Mouse (Mus musculus) MEL (cell line): ENCODE data around the gene Jarid2. TPM values are rescaled to one million over a fixed set of nuclear protein-coding genes. Genes with fewer than 3 reads are reported as not detected.

Experiments
- DNase-seq: peaks from one replicate; pipeline ENCODE4 v3.0.0; 2011; ENCODE audit warnings: low read depth, low spot score
- H3K27ac ChIP-seq: 2 replicates; pipeline ENCODE4 v1.5.1; 2012; ENCODE audit warnings: low read depth, mild to moderate bottlenecking, control low read depth, low read length, moderate library complexity; ENCODE audit not compliant: control insufficient read depth
- H3K27me3 ChIP-seq, 2 experiments: fragments of 150-350 bp in 1 of 2; sonication (generic) in 1 of 2; 2 replicates each; pipeline ENCODE4 v1.6.1; 2012; ENCODE audit warnings: low read length in 2 of 2, mild to moderate bottlenecking in 2 of 2, improper control_type of control experiment in 1 of 2, moderate library complexity in 1 of 2; ENCODE audit not compliant: insufficient read depth in 2 of 2, control insufficient read depth in 1 of 2
- H3K36me3 ChIP-seq, 2 experiments: 2 replicates each; pipeline ENCODE4 v1.6.1; 2012 to 2014; ENCODE audit warnings: low read length in 2 of 2, improper control_type of control experiment in 1 of 2, inconsistent platforms in 1 of 2, mild to moderate bottlenecking in 1 of 2; ENCODE audit not compliant: insufficient read depth in 2 of 2, control insufficient read depth in 1 of 2
- H3K4me1 ChIP-seq, 2 experiments: fragments of 150-350 bp in 1 of 2; sonication (generic) in 1 of 2; 2 replicates each; pipeline ENCODE4 v1.6.1; 2012; ENCODE audit warnings: low read length in 2 of 2, improper control_type of control experiment in 1 of 2, mild to moderate bottlenecking in 1 of 2; ENCODE audit not compliant: insufficient read depth in 2 of 2, control insufficient read depth in 1 of 2
- H3K4me3 ChIP-seq, 2 experiments: fragments of 150-350 bp in 1 of 2; sonication (generic) in 1 of 2; 2 replicates each; pipeline ENCODE4 v1.5.1; 2012; ENCODE audit warnings: low read depth in 2 of 2, low read length in 2 of 2, mild to moderate bottlenecking in 2 of 2, moderate library complexity in 2 of 2, control low read depth in 1 of 2, improper control_type of control experiment in 1 of 2; ENCODE audit not compliant: control insufficient read depth in 1 of 2, insufficient read depth in 1 of 2
- H3K79me2 ChIP-seq: 2 replicates; pipeline ENCODE4 v1.6.1; 2012; ENCODE audit warnings: mild to moderate bottlenecking, low read length, moderate library complexity; ENCODE audit not compliant: control insufficient read depth, poor library complexity, insufficient read depth
- H3K9ac ChIP-seq: 2 replicates; pipeline ENCODE4 v1.6.1; 2012; ENCODE audit warnings: low read depth, mild to moderate bottlenecking, control low read depth, low read length, moderate library complexity; ENCODE audit not compliant: control insufficient read depth, poor library complexity, severe bottlenecking
- H3K9me3 ChIP-seq: fragments of 150-350 bp; sonication (generic); replicated peaks from 2 replicates; pipeline ENCODE4 v1.6.1; 2012; ENCODE audit warnings: mild to moderate bottlenecking, low read length, improper control_type of control experiment, moderate library complexity; ENCODE audit not compliant: insufficient read depth
- BHLHE40 ChIP-seq: IDR thresholded peaks from 2 replicates; pipeline ENCODE4 v1.6.1; 2012; ENCODE audit warnings: low read depth, mild to moderate bottlenecking, inconsistent platforms, low read length, improper control_type of control experiment, borderline replicate concordance
- E2F4 ChIP-seq: IDR thresholded peaks from 2 replicates; pipeline ENCODE4 v1.6.1; 2011; ENCODE audit warnings: low read depth, low read length, improper control_type of control experiment, borderline replicate concordance
- EP300 ChIP-seq, 2 experiments: IDR thresholded peaks; 2 replicates each; pipeline ENCODE4 v1.6.1; 2011; ENCODE audit warnings: improper control_type of control experiment in 2 of 2, low read length in 2 of 2, low read depth in 1 of 2, mild to moderate bottlenecking in 1 of 2
- ETS1 ChIP-seq: IDR thresholded peaks from 2 replicates; pipeline ENCODE4 v1.6.1; 2012; ENCODE audit warnings: low read depth, mild to moderate bottlenecking, inconsistent platforms, low read length, improper control_type of control experiment, moderate library complexity
- GABPA ChIP-seq: IDR thresholded peaks from 2 replicates; pipeline ENCODE4 v1.6.1; 2012; ENCODE audit warnings: low read depth, mild to moderate bottlenecking, inconsistent platforms, low read length, improper control_type of control experiment, moderate library complexity
- GATA1 ChIP-seq: IDR thresholded peaks from 2 replicates; pipeline ENCODE4 v1.6.1; 2011; ENCODE audit warnings: low read depth, low read length, improper control_type of control experiment
- HCFC1 ChIP-seq: IDR thresholded peaks from 2 replicates; pipeline ENCODE4 v1.6.1; 2012; ENCODE audit warnings: low read depth, mild to moderate bottlenecking, inconsistent platforms, low read length, improper control_type of control experiment, moderate library complexity
- KAT2A ChIP-seq: conservative IDR thresholded peaks from 2 replicates; pipeline ENCODE4 v1.6.1; 2012; ENCODE audit warnings: low read depth, low read length, improper control_type of control experiment, inconsistent platforms
- MAFK ChIP-seq: IDR thresholded peaks from 2 replicates; pipeline ENCODE4 v1.6.1; 2011; ENCODE audit warnings: low read depth, mild to moderate bottlenecking, low read length, improper control_type of control experiment, borderline replicate concordance
- MAX ChIP-seq: IDR thresholded peaks from 2 replicates; pipeline ENCODE4 v1.6.1; 2011; ENCODE audit warnings: low read length, improper control_type of control experiment
- MAZ ChIP-seq: IDR thresholded peaks from 2 replicates; pipeline ENCODE4 v1.6.1; 2012; ENCODE audit warnings: low read depth, mild to moderate bottlenecking, inconsistent platforms, low read length, improper control_type of control experiment
- MEF2A ChIP-seq: IDR thresholded peaks from 2 replicates; pipeline ENCODE4 v1.6.1; 2014; ENCODE audit warnings: low read depth, mild to moderate bottlenecking, inconsistent platforms, low read length, improper control_type of control experiment; ENCODE audit not compliant: poor library complexity, insufficient replicate concordance, severe bottlenecking; ENCODE audit errors: extremely low read depth
- MXI1 ChIP-seq: IDR thresholded peaks from 2 replicates; pipeline ENCODE4 v1.6.1; 2011; ENCODE audit warnings: mild to moderate bottlenecking, low read depth, low read length, improper control_type of control experiment
- MYB ChIP-seq: IDR thresholded peaks from 2 replicates; pipeline ENCODE4 v1.6.1; 2011; ENCODE audit warnings: mild to moderate bottlenecking, low read depth, low read length, improper control_type of control experiment
- NELFE ChIP-seq: IDR thresholded peaks from 2 replicates; pipeline ENCODE4 v1.6.1; 2011; ENCODE audit warnings: low read depth, low read length, improper control_type of control experiment
- POLR2AphosphoS2 ChIP-seq: IDR thresholded peaks from 2 replicates; pipeline ENCODE4 v1.6.1; 2011; ENCODE audit warnings: low read length, improper control_type of control experiment
- POLR2AphosphoS5 ChIP-seq: IDR thresholded peaks from 2 replicates; pipeline ENCODE4 v1.6.1; 2012; ENCODE audit warnings: low read depth, borderline replicate concordance, mild to moderate bottlenecking, inconsistent platforms, low read length, moderate library complexity, mixed read lengths
- RCOR1 ChIP-seq: IDR thresholded peaks from 2 replicates; pipeline ENCODE4 v1.6.1; 2012; ENCODE audit warnings: low read depth, mild to moderate bottlenecking, inconsistent platforms, low read length, improper control_type of control experiment
- SMC3 ChIP-seq: IDR thresholded peaks from 2 replicates; pipeline ENCODE4 v1.6.1; 2011; ENCODE audit warnings: low read depth, low read length, improper control_type of control experiment
- TAL1 ChIP-seq: IDR thresholded peaks from 2 replicates; pipeline ENCODE4 v1.6.1; 2012; ENCODE audit warnings: mild to moderate bottlenecking, inconsistent platforms, low read length, moderate library complexity, mixed read lengths
- TBP ChIP-seq: IDR thresholded peaks from 2 replicates; pipeline ENCODE4 v1.8.0; 2011; ENCODE audit warnings: low read depth, low read length, improper control_type of control experiment
- TCF12 ChIP-seq: IDR thresholded peaks from 2 replicates; pipeline ENCODE4 v1.6.1; 2014; ENCODE audit warnings: low read depth, mild to moderate bottlenecking, inconsistent platforms, low read length, improper control_type of control experiment, moderate library complexity
- USF1 ChIP-seq: IDR thresholded peaks from 2 replicates; pipeline ENCODE4 v1.6.1; 2014; ENCODE audit warnings: low read depth, mild to moderate bottlenecking, inconsistent platforms, low read length, improper control_type of control experiment, moderate library complexity
- ZKSCAN1 ChIP-seq: IDR thresholded peaks from 2 replicates; pipeline ENCODE4 v1.6.1; 2012; ENCODE audit warnings: low read depth, mild to moderate bottlenecking, inconsistent platforms, low read length, improper control_type of control experiment, moderate library complexity
- ZMIZ1 ChIP-seq: IDR thresholded peaks from 2 replicates; pipeline ENCODE4 v1.6.1; 2012; ENCODE audit warnings: low read depth, mild to moderate bottlenecking, inconsistent platforms, low read length, improper control_type of control experiment, moderate library complexity
- polyA plus RNA-seq, 2 experiments: library from polyadenylated mRNA; stranded (reverse) in 1 of 2; unstranded in 1 of 2; fragments of >175 nt in 1 of 2; fragments of >200 nt in 1 of 2; gene quantifications; 2 replicates each; pipeline versions ENCODE4 v1.2.1 to v1.2.4; 2012; ENCODE audit warnings: low replicate concordance in 2 of 2, low read depth in 1 of 2; ENCODE audit not compliant: insufficient read length in 2 of 2, insufficient read depth in 1 of 2, missing spikeins in 1 of 2
- total RNA-seq: library from RNA; depleted of rRNA; stranded (reverse); fragments of 300-350 nt; gene quantifications from 2 replicates; pipeline ENCODE4 v1.2.3, GENCODE M21; 2012

Gene Jarid2
- total and polyA plus RNA-seq, 3 experiments: 5.4 to 76.5 (median 21.2) TPM

DNA sequence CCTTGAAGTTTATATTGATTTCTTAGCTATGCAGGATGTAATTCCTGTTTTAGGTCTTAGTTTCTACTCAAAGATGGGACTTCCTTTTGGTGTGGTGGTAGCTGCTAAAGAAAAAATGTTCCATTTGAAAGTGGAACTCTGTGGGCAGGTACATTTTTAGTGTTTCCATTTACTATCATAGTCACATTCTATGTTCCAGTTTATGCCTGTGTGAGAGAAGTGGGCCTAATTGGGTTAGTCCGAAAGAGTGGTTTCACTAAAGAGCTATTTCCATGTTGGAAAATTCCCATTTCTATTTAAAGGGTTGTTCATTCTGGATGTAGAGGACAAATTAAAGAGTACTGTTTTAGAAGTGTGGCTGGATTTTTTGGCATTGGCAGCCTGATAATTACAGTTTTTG, 79.0 kb downstream of the Jarid2 start:
- Histone ChIP-seq H3K27ac (no peak overlapping the region), H3K27me3 (no peaks in the 10 kb centered on the region), H3K4me3 (no peak overlapping the region), H3K79me2 (no peaks in the 10 kb centered on the region), H3K36me3 (no peaks in the 10 kb centered on the region), H3K9ac (no peak overlapping the region), H3K4me1 (no peaks in the 10 kb centered on the region), H3K9me3 (no peaks in the 10 kb centered on the region)
- no peak for TF ChIP-seq TBP
- TF ChIP-seq E2F4: no peak
- TF ChIP-seq ZKSCAN1: no peak
- TF ChIP-seq SMC3: no peak
- TF ChIP-seq HCFC1: no peak
- TF ChIP-seq MAFK: no peak
- no peak for TF ChIP-seq POLR2AphosphoS2
- TF ChIP-seq MEF2A: no peak
- TF ChIP-seq GATA1: no peak
- DNase-seq: no peak

DNA sequence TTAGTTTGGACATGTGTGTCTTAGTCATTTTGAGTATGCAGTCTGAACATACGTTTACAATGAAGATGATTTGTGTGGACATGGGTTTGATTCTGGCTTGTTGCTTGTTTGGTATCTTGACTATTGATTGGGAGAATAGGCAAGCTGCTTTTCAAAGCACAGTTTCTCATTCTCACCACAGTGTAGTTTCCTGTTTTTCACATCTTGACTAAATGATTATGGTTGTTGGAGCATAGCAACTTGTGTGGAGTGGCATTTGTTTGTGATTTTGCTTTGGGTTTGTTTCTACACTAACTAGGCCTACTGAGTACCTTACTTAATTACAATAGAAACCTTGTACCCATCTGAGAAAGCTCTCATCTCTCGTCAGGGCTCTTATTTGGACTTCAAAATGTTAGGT, 81.7 kb downstream of the Jarid2 start:
- no peaks in the 10 kb centered on the region; a peak in 1 of 4 replicates for H3K36me3 ChIP-seq
- peaks cover 1% of the 10 kb centered on the region for H3K79me2 ChIP-seq
- H3K4me1 ChIP-seq: no peaks in the 10 kb centered on the region; a peak in 1 of 4 replicates
- no peak overlapping the region for H3K4me3 ChIP-seq
- H3K9me3 ChIP-seq: no peaks in the 10 kb centered on the region
- no peak overlapping the region for H3K9ac ChIP-seq
- H3K27ac ChIP-seq: no peak overlapping the region
- DNase-seq: no peak
- H3K27me3 ChIP-seq: no peaks in the 10 kb centered on the region
- no peak for TF ChIP-seq HCFC1
- TF ChIP-seq GABPA: no peak
- no peak for TF ChIP-seq BHLHE40
- TF ChIP-seq MAX: no peak
- TF ChIP-seq MXI1: no peak
- no peak for TF ChIP-seq RCOR1
- TF ChIP-seq MAZ: no peak
- TF ChIP-seq TAL1: no peak
- no peak for TF ChIP-seq ZMIZ1

GRCm38 (mm10) chr13:44811601-44812000, 82.3 kb downstream of the Jarid2 start:
- Histone ChIP-seq H3K9me3 (no peaks in the 10 kb centered on the region), H3K27me3 (no peaks in the 10 kb centered on the region), H3K36me3 (no peaks in the 10 kb centered on the region; a peak in 1 of 4 replicates), H3K9ac (no peak overlapping the region), H3K4me3 (no peak overlapping the region), H3K27ac (no peak overlapping the region), H3K4me1 (no peaks in the 10 kb centered on the region; a peak in 1 of 4 replicates), H3K79me2 (peaks cover 1% of the 10 kb centered on the region)
- no peak for DNase-seq
- TF ChIP-seq MYB: no peak
- TF ChIP-seq ETS1: no peak
- no peak for TF ChIP-seq TCF12
- no peak for TF ChIP-seq POLR2AphosphoS5
- no peak for TF ChIP-seq TBP
- no peak for TF ChIP-seq USF1
- TF ChIP-seq KAT2A: no peak
- no peak for TF ChIP-seq EP300 (IDR thresholded peaks at IDR 0.05; ENCODE audit: low read depth in 1 of 2, low read length in 2 of 2)
- no peak for TF ChIP-seq NELFE
